Mouse (Mus musculus) gastrocnemius, postnatal 25 days (tissue): ENCODE measurements around the gene Mrln. TPM values are rescaled to one million over a fixed set of nuclear protein-coding genes. Genes with fewer than 3 reads are reported as not detected.

Experiments used
- DNase-seq: peaks from one replicate; pipeline ENCODE4 v3.0.0; 2022
- long read RNA-seq, 2 experiments: library from polyadenylated mRNA; stranded (forward); transcript quantifications; one replicate each; pipeline ENCODE4 v2.0.0; 2021
- total RNA-seq, 2 experiments: library from RNA; stranded (reverse); gene quantifications; 1 replicate in 1 of 2; 2 replicates in 1 of 2; pipeline ENCODE4 v1.2.3; 2021

Gene Mrln
- 100 to 1,000 TPM; 128 to 177 TPM for total RNA-seq
- long read RNA-seq, experiment 1, transcript Mrln-201 (3 exons, 443 nt) = major isoform, 324 of 344 reads
- long read RNA-seq, experiment 1, transcript Mrln-205 (4 exons, 306 nt) = minor isoform, 5 of 344 reads
- long read RNA-seq, experiment 1, partial matches to known transcripts = 5 of 344 reads
- long read RNA-seq, experiment 1, other reads (novel, unspliced or antisense) = 9 of 344 reads
- long read RNA-seq, experiment 2, transcript Mrln-201 (3 exons, 443 nt) = major isoform, 176 of 190 reads
- long read RNA-seq, experiment 2, transcript Mrln-205 (4 exons, 306 nt) = minor isoform, 9 of 190 reads
- long read RNA-seq, experiment 2, partial matches to known transcripts = 1 of 190 reads
- long read RNA-seq, experiment 2, other reads (novel, unspliced or antisense) = 3 of 190 reads

DNA sequence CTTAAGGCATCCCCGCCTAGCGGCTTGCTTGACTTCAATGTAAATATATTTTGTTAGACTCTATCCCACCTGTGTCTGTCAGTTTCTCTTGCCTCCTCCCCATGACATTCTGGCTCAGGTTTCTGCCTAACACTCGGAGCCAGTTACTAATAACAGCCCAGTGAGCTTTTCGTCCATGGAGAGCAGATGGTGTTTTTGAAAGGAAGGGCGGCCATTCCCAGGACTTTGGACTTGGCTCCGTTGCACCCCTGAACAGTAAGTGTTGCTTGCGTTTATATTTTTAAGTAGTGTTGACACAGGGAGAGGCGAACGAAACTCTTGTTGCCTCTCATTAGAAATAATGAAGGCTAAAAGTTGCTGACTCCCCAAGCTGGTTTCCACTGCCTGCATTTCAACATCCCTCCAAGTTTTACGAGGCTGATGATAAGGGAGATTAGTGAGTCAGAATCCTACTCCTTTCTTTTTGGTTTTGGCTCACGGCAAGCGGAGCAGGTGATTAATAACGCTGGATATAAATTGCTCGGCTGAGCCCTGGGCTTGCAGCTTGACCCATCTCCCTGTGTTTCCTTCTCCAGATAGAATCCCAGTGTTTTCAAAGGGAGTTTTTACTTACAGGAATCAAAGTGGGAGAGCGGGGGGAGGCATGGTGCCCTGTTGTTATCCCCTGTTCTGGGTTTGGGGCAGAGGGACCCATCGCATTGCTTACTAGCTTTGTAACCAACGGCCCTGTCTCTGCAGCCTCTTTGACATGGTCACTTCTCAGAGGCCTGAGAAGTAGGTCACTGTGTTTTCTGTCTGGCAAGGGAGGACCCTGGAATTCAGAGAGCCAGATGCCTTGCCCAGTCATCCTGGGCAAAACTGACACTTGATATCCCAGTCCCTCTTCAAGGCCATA lies at the start of gene Mrln:
Gene Mrln, plus strand, starts transcription at position 160 of the 895 bp plus-strand sequence.
- DNase-seq = peak; percentile 45

DNA sequence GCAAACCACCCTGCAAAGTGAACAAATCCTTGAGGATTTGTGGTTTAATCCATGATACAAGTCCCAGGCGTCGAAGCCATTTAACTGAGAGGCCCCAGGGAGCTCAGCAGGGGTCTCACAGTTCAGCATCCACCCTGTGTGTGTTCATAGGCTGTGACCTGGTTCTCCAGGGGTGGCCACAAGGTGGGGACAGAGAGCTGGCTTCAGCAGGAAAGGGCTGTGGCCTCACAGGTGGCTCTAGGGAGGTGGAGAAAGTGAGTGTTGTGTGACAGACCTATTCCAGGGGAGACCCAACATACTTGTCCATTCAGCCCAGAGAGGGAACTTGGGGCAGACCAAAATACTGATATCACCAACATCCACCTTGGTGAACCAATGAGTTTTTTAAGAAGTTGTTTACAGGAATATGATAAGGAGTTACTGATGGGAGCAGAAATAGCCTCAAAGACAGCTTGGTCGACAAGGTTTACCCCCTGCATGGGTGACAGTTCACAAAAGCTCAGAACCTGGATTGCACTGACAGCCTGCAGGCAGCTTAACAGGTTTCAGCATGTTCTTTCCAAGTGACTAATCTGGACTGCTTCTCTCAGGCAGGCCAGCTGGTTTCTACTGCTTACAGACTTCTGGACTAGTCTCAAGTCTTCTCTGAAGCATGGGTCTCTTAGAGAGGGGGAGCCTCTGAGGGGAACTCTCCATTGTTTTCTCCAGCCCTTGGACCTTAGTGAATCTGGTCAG lies 47.9 kb upstream of the Mrln start:
- peak; percentile 31 for DNase-seq

GRCm38 (mm10) chr10:70159651-70160320 lies 44.7 kb upstream of the Mrln start:
- DNase-seq = peak; percentile 31

DNA sequence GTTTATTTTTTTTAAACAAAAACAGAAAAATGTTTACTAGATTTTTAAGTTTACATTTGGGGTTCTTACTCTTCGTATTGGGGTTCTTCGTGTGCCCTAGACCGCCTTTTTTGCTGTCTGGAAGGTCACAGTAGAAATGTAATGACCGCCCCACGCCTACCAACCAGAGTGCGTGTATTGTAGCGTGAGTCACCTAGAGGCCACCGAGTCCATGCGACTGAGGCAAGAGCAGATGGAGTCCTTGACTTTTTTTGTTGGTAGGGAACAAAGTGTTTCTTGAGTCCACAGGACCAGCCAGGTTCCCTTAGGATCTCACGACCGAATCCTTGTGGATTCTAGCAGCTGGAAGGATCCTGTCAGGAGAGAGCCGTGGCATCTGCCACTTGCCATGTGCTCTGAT lies 43.7 kb upstream of the Mrln start:
- no peak for DNase-seq

- no peak for DNase-seq
These were observed 43.0 kb upstream of the Mrln start for GRCm38 (mm10) chr10:70161504-70161903.

- no peak for DNase-seq
These were observed 40.8 kb upstream of the Mrln start for GRCm38 (mm10) chr10:70163681-70164080.

- DNase-seq = peak; percentile 50
These were observed 38.6 kb upstream of the Mrln start for GRCm38 (mm10) chr10:70165877-70166276.

- DNase-seq = no peak
These were observed 38.0 kb upstream of the Mrln start for GRCm38 (mm10) chr10:70166427-70166826.

GRCm38 (mm10) chr10:70167625-70168024 lies 36.8 kb upstream of the Mrln start:
- DNase-seq = no peak

DNA sequence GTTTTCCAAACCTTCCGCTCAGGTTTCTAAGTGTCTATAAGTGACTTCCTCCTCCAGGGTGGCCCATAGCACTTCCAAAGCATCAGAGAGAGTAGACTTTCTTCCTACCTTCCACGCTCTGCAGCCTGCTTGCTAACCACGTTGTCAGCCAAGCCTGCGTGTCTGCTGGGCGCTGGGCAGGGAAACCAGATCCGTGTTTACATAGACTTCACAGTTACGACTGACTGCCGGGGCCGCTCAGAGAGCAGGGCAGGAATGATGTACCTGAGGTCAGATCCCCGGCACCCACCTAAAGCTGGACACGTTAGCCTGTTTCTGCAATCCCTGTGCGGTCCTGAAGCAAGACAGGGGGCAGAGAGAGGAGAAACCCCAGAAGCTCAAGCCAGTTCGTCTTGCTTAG lies 36.1 kb upstream of the Mrln start:
- DNase-seq = no peak

DNA sequence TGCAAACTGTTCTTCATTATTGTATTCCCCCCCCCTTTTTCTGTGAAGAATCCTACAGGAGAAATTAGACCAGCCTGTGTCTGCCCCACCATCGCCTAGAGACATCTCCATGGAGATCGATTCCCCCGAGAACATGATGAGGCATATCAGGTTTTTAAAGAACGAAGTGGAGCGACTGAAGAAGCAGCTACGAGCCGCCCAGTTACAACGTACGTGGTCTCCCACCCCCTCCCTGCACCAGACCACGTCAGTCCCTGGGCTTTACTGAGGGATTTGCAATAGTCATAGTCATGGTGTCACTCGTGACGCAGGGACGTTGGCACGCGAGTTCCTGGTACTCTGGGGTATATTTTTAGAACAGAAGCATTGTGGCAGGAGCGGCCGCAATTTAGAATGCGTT lies 35.4 kb upstream of the Mrln start:
- DNase-seq = no peak

- peak; percentile 39 for DNase-seq
These were observed 31.1 kb upstream of the Mrln start for GRCm38 (mm10) chr10:70173314-70173713.

DNA sequence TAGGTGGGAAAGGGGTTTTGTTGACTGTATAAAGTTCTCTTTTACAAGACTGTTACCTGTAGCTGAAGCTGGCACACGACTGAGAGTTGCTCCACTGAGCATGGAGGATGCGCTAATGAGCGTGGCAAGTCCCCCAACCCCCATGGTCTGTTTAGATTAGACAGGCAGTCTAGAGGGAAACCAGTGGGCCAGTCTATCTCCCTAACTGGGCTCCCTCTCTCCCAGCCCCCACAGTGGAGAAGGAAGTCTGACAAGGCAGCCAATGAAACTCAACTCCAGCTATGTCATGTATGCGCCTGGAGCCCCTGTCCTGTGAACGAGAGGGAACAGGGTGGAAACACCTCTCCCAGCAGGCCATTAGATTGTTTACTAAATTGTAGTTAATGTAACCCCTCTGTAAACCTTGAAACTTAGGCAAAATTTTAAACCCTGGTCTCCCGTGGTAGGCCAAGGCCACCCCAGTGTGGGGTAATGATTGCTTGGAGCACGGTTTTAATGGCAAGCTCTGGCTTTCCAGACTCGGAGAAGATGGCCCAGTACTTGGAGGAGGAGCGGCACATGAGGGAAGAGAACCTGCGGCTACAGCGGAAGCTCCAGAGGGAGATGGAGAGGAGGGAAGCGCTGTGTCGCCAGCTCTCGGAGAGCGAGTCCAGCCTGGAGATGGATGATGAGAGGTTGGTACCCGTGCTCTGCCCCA lies 29.8 kb upstream of the Mrln start:
- no peak for DNase-seq

DNA sequence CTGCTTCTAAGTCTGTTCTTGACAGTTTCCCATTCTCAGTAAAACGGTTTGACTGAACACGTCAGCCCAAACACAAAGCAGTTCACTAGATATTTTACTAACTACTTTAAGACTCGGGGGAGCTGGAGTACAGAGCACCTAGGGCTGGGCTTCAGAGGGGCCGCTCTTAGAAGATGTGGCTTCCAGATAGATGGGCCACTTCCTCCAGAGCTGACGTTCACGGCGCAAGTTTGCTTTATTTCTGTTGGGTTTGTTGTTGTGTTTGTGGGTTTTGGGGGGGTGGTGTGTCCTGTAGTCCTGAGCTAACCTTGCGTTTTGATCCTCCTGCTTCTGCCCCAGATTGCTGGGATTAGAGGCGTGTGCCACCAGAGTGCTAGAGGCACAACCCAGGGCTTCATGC lies 23.7 kb upstream of the Mrln start:
- DNase-seq = no peak

DNA sequence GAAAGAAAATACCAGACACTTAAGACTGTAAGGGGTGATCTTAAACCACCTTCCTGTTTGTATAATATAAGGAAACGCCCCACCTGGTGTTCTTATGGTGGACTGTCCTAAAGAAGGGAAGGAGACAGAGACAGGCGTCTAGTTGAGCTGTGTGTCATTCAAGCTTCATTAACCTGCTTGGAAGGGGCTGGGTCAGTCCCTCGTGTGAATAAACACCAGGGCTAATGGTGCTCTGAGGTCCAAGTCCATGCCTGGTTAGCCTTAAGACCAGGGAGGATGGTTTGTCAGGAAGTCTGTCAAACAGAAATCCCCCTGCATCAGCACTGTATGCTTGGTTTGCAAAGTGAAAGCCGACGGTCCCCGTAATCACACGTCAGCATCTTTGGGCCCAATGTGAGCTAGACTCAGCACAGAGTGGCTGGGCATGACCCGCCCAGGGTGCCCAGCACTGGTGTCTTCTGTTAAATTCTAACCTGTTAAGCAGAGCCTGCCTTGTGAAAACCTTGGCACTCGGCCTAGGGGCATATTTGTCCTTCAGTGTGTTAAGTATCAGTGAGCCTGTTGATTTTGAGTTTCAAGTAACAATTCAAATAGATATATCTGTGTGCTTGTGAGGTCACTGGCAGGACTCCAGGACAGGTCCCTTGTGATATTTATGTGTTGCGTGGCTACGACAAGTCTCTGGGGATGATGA lies 23.0 kb upstream of the Mrln start:
- DNase-seq = no peak

DNA sequence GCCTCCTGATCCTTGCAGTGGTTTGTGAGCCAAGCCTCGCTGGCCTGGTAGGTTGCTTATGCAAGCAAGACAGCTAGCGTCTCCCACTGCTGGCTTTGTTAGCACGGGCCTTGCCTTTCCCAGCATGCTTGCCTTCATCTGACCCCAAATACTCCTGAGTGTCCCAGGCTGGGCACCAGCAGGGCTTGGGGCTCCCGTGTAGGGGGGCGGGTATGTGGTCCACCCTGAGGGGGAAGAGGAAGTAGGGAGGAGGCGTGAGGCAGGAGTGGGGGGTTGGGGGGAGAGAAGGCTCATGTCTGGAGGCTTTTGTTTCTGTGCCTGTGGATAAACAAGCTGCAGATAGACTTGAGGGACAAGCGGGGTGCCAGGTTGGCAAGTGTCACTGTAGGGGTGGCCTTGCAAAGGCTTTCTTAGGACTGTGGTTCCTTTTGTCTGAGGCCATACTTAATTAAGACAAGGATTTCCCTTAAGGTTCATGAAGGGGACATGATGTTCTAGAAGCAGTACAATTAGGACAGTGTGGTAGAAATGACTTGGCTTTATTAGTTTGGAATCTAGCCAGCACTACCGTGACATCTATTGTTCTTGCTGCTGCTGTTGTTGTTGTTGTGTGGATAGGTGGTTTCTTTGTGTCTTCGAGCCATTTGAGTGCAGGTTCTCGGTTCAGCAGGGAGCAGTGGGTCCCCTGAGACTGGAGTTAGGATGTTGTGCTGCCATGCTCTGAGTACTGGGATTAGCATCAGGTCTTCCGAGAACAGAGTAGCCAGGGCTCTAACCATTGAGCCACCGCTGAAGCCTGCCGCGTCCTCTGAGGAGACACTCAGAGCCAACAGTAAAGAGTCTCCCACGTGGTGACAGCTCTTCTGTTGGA lies 21.0 kb upstream of the Mrln start:
- DNase-seq = peak; percentile 68

DNA sequence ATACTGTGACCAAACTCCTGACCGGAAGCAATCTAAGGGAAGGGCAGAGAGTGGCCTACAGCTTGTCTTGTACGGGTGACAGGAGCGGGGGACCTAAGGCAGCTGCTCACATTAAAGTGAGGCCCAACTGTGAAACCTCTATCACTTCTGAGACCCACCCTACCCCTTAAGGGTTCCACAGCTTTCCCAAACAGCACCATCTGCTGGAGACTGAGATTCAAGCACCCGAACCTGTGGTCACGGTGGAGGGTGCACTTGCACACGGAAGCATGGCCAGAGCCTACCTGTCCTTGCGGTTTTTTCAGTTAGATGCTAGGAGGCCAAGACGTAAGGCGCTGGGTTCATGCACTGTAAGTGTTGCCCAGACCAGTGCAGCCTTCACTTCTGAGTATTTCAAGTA lies 18.3 kb upstream of the Mrln start:
- no peak for DNase-seq

- DNase-seq = no peak
These were observed 17.9 kb upstream of the Mrln start for GRCm38 (mm10) chr10:70186586-70186985.

GRCm38 (mm10) chr10:70189864-70190263 lies 14.6 kb upstream of the Mrln start:
- no peak for DNase-seq

DNA sequence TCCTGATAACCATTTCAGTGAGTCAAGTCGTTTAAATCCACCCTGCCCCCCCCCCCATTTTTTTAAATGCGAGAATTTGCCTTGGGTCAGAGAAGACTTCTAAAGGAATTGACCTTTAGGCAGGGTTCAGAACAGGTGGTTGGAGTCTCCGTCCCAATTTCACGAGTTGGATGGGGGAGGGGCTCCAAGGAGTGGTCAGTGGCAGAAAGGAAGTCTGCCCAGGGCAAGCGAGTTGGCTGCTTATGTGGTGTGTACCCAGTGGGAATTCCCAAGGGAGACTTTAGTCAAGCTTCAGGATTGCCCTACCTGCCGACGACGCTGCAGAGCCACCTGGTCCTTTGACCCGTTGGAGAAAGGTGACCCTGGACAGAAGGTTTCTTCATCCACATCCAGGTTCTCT lies 10.2 kb upstream of the Mrln start:
- no peak for DNase-seq
